Mouse (Mus musculus): ENCODE data around the gene Glis3. TPM values are rescaled to one million over a fixed set of nuclear protein-coding genes. Genes with fewer than 3 reads are reported as not detected.

Gene Glis3
- polyA plus RNA-seq, 1 experiment, result 6.5 TPM

GRCm38 (mm10) chr19:28660912-28661311, 19.0 kb downstream of the Glis3 start:
- no peak for DNase-seq
- Histone ChIP-seq H3K4me3 (replicated peaks; ENCODE audit: extremely low read depth, low read depth, low read length) (no peak overlapping the region), H3K4me1 (ENCODE audit: control insufficient read depth, insufficient read depth, low read length) (no peaks in the 10 kb centered on the region)
- WGBS, result 96% methylated on average over 7 of the region's 7 CpGs
- no peak for TF ChIP-seq CTCF (IDR thresholded peaks at IDR 0.05; ENCODE audit: insufficient read depth, low read length)
- no peak for TF ChIP-seq POLR2A (IDR thresholded peaks at IDR 0.05; ENCODE audit: borderline replicate concordance, extremely low read depth, low read depth, low read length)

- Histone ChIP-seq H3K4me3 (replicated peaks; ENCODE audit: extremely low read depth, low read depth, low read length) (no peak overlapping the region), H3K4me1 (ENCODE audit: control insufficient read depth, insufficient read depth, low read length) (no peaks in the 10 kb centered on the region)
- 91% methylated on average over 5 of the region's 5 CpGs for WGBS
- TF ChIP-seq CTCF (IDR thresholded peaks at IDR 0.05; ENCODE audit: insufficient read depth, low read length) (no peak), POLR2A (IDR thresholded peaks at IDR 0.05; ENCODE audit: borderline replicate concordance, extremely low read depth, low read depth, low read length) (no peak)
- DNase-seq, result no peak
Observed at GRCm38 (mm10) chr19:28657686-28658195, 22.1 kb downstream of the Glis3 start.

GRCm38 (mm10) chr19:28656882-28657281, 23.0 kb downstream of the Glis3 start:
- no peaks in the 10 kb centered on the region for H3K4me1 ChIP-seq (ENCODE audit: control insufficient read depth, insufficient read depth, low read length)

DNA sequence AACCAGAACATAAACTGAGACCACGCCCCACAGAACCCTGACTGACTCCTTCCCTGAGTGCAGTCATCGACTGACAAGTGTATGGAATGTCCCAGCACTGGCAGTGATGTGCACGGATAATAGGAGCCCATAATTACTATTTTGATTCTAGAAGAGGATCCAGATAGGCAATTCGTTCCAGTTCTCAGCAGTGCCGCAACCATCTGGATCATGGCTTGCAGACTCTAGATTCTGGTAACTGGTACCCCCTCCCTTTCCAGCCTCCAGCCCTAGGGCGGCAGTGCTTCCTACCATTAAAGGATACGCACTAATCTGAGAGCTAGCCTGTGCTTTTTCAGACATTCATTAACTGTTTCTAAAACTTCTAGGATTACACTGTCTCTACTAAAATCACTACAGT, 24.7 kb downstream of the Glis3 start:
- 83% methylated on average over 7 of the region's 7 CpGs for WGBS
- no peak for DNase-seq
- H3K4me3 ChIP-seq (replicated peaks; ENCODE audit: extremely low read depth, low read depth, low read length), result no peak overlapping the region
- no peak for TF ChIP-seq CTCF (IDR thresholded peaks at IDR 0.05; ENCODE audit: insufficient read depth, low read length)
- no peak for TF ChIP-seq POLR2A (IDR thresholded peaks at IDR 0.05; ENCODE audit: borderline replicate concordance, extremely low read depth, low read depth, low read length)
- H3K4me1 ChIP-seq (ENCODE audit: control insufficient read depth, insufficient read depth, low read length), result no peaks in the 10 kb centered on the region

More at GRCm38 (mm10) chr19:28656882-28657281, 23.0 kb downstream of the Glis3 start:
- no peak for TF ChIP-seq CTCF (IDR thresholded peaks at IDR 0.05; ENCODE audit: insufficient read depth, low read length)
- TF ChIP-seq POLR2A (IDR thresholded peaks at IDR 0.05; ENCODE audit: borderline replicate concordance, extremely low read depth, low read depth, low read length), result no peak
- 74% methylated on average over 6 of the region's 6 CpGs for WGBS
- DNase-seq, result no peak
- H3K4me3 ChIP-seq (replicated peaks; ENCODE audit: extremely low read depth, low read depth, low read length), result no peak overlapping the region

GRCm38 (mm10) chr19:28650836-28651235, 29.0 kb downstream of the Glis3 start:
- no peak for DNase-seq
- TF ChIP-seq CTCF (IDR thresholded peaks at IDR 0.05; ENCODE audit: insufficient read depth, low read length) (no peak), POLR2A (IDR thresholded peaks at IDR 0.05; ENCODE audit: borderline replicate concordance, extremely low read depth, low read depth, low read length) (no peak)
- Histone ChIP-seq H3K4me1 (ENCODE audit: control insufficient read depth, insufficient read depth, low read length) (no peaks in the 10 kb centered on the region), H3K4me3 (replicated peaks; ENCODE audit: extremely low read depth, low read depth, low read length) (no peak overlapping the region)
- 87% methylated on average over 5 of the region's 5 CpGs for WGBS

DNA sequence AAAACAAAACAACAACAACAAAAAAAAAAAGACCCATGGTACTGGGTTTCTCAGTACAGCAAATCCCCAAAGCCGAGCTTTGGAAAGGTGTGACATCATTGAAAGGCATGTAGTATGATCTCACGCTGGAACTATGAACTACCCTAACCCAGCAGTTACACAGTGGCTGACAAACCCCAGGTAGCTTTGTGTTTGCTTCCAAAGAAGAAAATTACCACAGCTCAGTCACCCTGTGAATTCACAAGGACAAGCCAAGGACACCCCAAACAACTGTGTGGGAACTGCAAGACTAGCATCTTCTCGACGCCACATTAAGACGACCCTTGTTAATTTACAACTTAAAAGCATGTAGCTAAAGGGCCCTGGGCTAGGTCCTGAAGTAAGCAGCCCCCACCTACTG, 30.4 kb downstream of the Glis3 start:
- DNase-seq, result no peak

GRCm38 (mm10) chr19:28648881-28649280, 31.0 kb downstream of the Glis3 start:
- TF ChIP-seq POLR2A (IDR thresholded peaks at IDR 0.05; ENCODE audit: borderline replicate concordance, extremely low read depth, low read depth, low read length), result no peak
- no peak for TF ChIP-seq CTCF (IDR thresholded peaks at IDR 0.05; ENCODE audit: insufficient read depth, low read length)
- no peak overlapping the region for H3K4me3 ChIP-seq (replicated peaks; ENCODE audit: extremely low read depth, low read depth, low read length)
- 73% methylated on average over 4 of the region's 4 CpGs for WGBS
- no peak for DNase-seq
- H3K4me1 ChIP-seq (ENCODE audit: control insufficient read depth, insufficient read depth, low read length), result no peaks in the 10 kb centered on the region

More for the DNA sequence above, 30.4 kb downstream of the Glis3 start:
- Histone ChIP-seq H3K4me3 (replicated peaks; ENCODE audit: extremely low read depth, low read depth, low read length) (no peak overlapping the region), H3K4me1 (ENCODE audit: control insufficient read depth, insufficient read depth, low read length) (no peaks in the 10 kb centered on the region)
- no peak for TF ChIP-seq POLR2A (IDR thresholded peaks at IDR 0.05; ENCODE audit: borderline replicate concordance, extremely low read depth, low read depth, low read length)
- 84% methylated on average over 5 of the region's 5 CpGs for WGBS

DNA sequence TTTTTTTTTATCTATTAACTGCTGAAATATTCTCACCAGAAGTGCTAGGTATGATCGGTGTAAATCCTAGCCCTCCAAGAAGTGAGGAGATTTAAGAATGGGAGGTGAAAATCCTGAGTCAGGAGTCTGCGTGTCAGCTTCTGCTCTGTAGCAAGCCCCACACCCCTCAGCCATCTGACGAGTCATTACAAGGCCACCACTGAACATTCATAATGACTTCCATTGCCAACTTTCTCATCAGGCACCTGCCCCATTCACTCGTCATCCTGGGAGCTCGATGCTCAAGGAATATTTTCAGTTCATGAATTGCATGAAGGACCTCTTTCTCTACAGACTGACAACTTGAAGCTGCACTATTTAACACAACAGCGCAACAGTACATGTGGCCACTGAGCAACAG, 32.5 kb downstream of the Glis3 start:
- no peak overlapping the region for H3K4me3 ChIP-seq (replicated peaks; ENCODE audit: extremely low read depth, low read depth, low read length)
- H3K4me1 ChIP-seq (ENCODE audit: control insufficient read depth, insufficient read depth, low read length), result no peaks in the 10 kb centered on the region
- DNase-seq, result no peak
- 90% methylated on average over 6 of the region's 6 CpGs for WGBS
- no peak for TF ChIP-seq POLR2A (IDR thresholded peaks at IDR 0.05; ENCODE audit: borderline replicate concordance, extremely low read depth, low read depth, low read length)
- TF ChIP-seq CTCF (IDR thresholded peaks at IDR 0.05; ENCODE audit: insufficient read depth, low read length), result no peak

- TF ChIP-seq POLR2A (IDR thresholded peaks at IDR 0.05; ENCODE audit: borderline replicate concordance, extremely low read depth, low read depth, low read length), result no peak
- TF ChIP-seq CTCF (IDR thresholded peaks at IDR 0.05; ENCODE audit: insufficient read depth, low read length), result no peak
- no peaks in the 10 kb centered on the region for H3K4me1 ChIP-seq (ENCODE audit: control insufficient read depth, insufficient read depth, low read length)
- H3K4me3 ChIP-seq (replicated peaks; ENCODE audit: extremely low read depth, low read depth, low read length), result no peak overlapping the region
- no peak for DNase-seq
- WGBS, result 47% methylated on average over 4 of the region's 4 CpGs
Observed at GRCm38 (mm10) chr19:28646286-28646685, 33.6 kb downstream of the Glis3 start.

DNA sequence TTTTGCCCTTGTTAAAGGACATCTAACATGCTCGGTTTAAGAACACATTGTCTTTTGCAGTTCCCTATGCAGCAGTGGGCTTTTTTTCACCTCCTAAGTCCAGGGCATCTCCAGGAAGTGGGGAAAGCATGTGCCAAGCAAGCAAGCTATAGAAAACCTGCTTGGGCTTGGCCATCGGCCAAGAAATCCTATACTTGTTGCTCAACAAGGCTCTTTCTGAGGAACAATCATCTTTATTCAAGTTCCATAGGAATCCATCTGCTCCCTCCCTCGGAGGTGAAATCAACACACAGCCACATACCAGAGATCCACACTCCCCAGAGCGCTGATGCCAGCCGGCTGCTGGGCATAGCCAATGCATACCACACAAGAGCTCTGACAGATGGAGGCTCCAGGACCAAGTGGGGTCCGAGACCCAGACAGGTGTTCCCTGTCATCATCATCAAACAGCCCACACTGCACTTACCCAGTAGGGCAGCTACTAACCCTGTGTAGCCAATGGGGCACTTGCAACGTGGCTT, 39.0 kb downstream of the Glis3 start:
- WGBS, result 48% methylated on average over 7 of the region's 7 CpGs
- no peak for DNase-seq
- TF ChIP-seq CTCF (IDR thresholded peaks at IDR 0.05; ENCODE audit: insufficient read depth, low read length) (no peak), POLR2A (IDR thresholded peaks at IDR 0.05; ENCODE audit: borderline replicate concordance, extremely low read depth, low read depth, low read length) (no peak)
- Histone ChIP-seq H3K4me1 (ENCODE audit: control insufficient read depth, insufficient read depth, low read length) (no peaks in the 10 kb centered on the region), H3K4me3 (replicated peaks; ENCODE audit: extremely low read depth, low read depth, low read length) (no peak overlapping the region)

Data from lung, adult 2 months (tissue).